Mouse (Mus musculus) kidney, embryonic 14.5 days (tissue): Measurements from ENCODE around the gene Asb5. TPM values are rescaled to one million over a fixed set of nuclear protein-coding genes. Genes with fewer than 3 reads are reported as not detected.
A peak's percentile ranks its signal among the peaks of the same experiment; 100 is the strongest.
"Not testable (repeated sequence)": the region's sequence is repeated elsewhere in the genome, so short reads cannot be mapped to it uniquely, and the experiment has no call there.

Experiments
- ATAC-seq: fragments of 200-750 bp; cut with Nextera tagmentation; 2 replicates; pipeline ENCODE4 v1.8.0; 2017; ENCODE audit warnings: moderate number of reproducible peaks, mild to moderate bottlenecking, moderate TSS enrichment, moderate library complexity; ENCODE audit not compliant: low FRiP score, low TSS enrichment
- H3K27ac ChIP-seq: fragments of 300-500 bp; sonication (generic); 2 replicates; pipeline ENCODE4 v1.5.1; 2014; ENCODE audit warnings: low read depth, mild to moderate bottlenecking, low read length, moderate library complexity, mixed read lengths
- H3K27me3 ChIP-seq: fragments of 300-500 bp; sonication (generic); 2 replicates; pipeline ENCODE4 v1.6.1; 2014; ENCODE audit warnings: mild to moderate bottlenecking, low read length; ENCODE audit not compliant: control insufficient read depth, insufficient read depth
- H3K36me3 ChIP-seq: fragments of 300-500 bp; sonication (generic); 2 replicates; pipeline ENCODE4 v1.6.1; 2014; ENCODE audit warnings: low read length, mixed read lengths; ENCODE audit not compliant: control insufficient read depth, insufficient read depth
- H3K4me1 ChIP-seq: fragments of 300-500 bp; sonication (generic); 2 replicates; pipeline ENCODE4 v1.6.1; 2014; ENCODE audit warnings: low read length, mixed read lengths; ENCODE audit not compliant: control insufficient read depth, insufficient read depth
- H3K4me2 ChIP-seq: fragments of 300-500 bp; sonication (generic); replicated peaks from 2 replicates; pipeline ENCODE4 v1.6.1; 2014; ENCODE audit warnings: low read depth, mild to moderate bottlenecking, low read length
- H3K4me3 ChIP-seq: fragments of 300-500 bp; sonication (generic); 2 replicates; pipeline ENCODE4 v1.5.1; 2014; ENCODE audit warnings: mild to moderate bottlenecking, low read length
- H3K9ac ChIP-seq: fragments of 300-500 bp; sonication (generic); 2 replicates; pipeline ENCODE4 v1.6.1; 2014; ENCODE audit warnings: low read depth, mild to moderate bottlenecking, low read length, moderate library complexity
- H3K9me3 ChIP-seq: fragments of 300-500 bp; sonication (generic); 2 replicates; pipeline ENCODE4 v1.6.1; 2016; ENCODE audit warnings: low read length; ENCODE audit not compliant: control insufficient read depth
- WGBS: fragments of 180-500 bp; shearing (Covaris S2); extraction: QIAGEN DNeasy Blood & Tissue Kit; methylation state at CpG from one replicate; pipeline ENCODE4 v1.1.7; 2014; 5-methylcytosine and 5-hydroxymethylcytosine counted together
- polyA plus RNA-seq: library from polyadenylated mRNA; unstranded; fragments of >200 nt; fragmentation: Nextera tagmentation; extraction: Ambion mirVana; gene quantifications from 2 replicates; pipeline ENCODE4 v1.2.1, GENCODE M21; 2014

Gene Asb5
- polyA plus RNA-seq, 1 experiment from 2014 or later: 7.0 TPM

DNA sequence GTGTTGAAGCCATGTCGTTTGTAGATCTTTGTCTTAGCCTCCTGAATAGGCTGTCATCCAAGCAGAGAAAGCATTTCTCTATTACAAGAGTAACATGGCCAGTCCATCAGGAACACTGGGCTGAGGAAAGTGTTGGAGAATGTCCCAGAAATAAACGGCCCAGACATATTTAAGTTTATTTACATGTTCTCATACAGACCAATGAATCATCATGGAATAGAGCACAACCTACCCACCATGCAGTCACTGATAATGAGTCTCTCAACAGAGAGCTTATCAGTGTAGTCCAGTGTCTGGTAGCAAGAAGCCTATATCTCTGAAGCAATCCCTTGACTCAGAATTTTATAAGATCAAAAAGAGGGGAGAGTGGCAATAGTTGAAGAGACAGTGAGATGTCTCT, 24.3 kb upstream of the Asb5 start:
- no peak overlapping the region for H3K9ac ChIP-seq
- no peak overlapping the region for H3K4me2 ChIP-seq
- H3K4me1 ChIP-seq: no peaks in the 10 kb centered on the region
- WGBS: 47% methylated on average over 2 of the region's 2 CpGs
- H3K36me3 ChIP-seq: no peaks in the 10 kb centered on the region
- no peaks in the 10 kb centered on the region for H3K9me3 ChIP-seq
- no peak overlapping the region for H3K27ac ChIP-seq
- ATAC-seq: no peak
- H3K4me3 ChIP-seq: no peak overlapping the region
- no peaks in the 10 kb centered on the region for H3K27me3 ChIP-seq

DNA sequence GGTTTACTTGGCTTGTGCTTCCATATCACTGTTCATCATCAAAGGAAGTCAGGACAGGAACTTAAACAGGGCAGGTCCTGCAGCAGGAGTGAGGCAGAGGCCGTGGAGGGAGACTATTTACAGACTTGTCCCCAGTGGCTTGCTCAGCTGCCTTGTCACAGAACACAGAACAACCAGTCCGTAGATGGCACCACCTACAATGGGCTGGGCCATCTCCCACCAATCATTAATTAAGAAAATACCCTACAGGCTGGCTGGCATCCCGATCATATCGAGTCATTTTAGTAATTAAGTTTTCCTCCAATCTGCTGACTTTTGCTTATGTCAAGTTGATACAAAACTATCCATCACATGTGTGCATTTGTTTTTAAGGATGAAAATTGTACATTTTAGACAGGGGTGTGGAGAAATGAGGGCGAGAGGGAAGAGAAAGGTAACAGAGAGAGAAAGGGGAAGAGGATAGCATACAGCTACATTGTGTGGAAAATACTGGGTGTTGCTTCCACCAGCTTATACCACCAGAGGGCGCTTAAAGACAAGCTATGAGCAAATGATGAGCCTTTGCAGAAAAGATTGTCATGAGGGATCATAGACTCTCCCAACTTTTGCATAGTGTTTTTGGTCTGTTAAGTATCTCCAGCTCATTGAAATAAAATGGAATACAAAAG, 21.8 kb upstream of the Asb5 start:
- Histone ChIP-seq H3K27me3 (no peaks in the 10 kb centered on the region), H3K9me3 (no peaks in the 10 kb centered on the region), H3K4me1 (no peaks in the 10 kb centered on the region), H3K9ac (no peak overlapping the region), H3K36me3 (no peaks in the 10 kb centered on the region), H3K4me3 (no peak overlapping the region), H3K4me2 (no peak overlapping the region; the same call in 1 of the 2 replicates), H3K27ac (no peak overlapping the region)
- 20% methylated on average over 6 of the region's 6 CpGs for WGBS
- ATAC-seq: peak; percentile 74

DNA sequence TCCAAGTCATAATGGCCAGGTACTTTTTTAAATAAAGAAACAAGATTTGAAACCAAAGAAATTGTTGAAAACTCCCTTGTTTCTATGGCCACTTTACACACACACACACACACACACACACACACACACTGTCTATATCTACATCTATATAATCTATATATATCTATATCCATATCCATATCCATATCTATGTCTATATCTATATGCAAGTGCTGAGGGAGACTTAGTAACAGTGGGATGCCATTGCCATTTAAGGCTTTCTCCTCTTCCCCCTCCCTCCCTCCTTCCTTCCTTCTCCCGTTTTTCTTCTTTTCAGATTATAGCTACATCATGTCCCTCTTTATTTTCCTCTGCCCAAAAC, 21.3 kb upstream of the Asb5 start:
- WGBS: 35% methylated on average over 1 of the region's 1 CpGs

DNA sequence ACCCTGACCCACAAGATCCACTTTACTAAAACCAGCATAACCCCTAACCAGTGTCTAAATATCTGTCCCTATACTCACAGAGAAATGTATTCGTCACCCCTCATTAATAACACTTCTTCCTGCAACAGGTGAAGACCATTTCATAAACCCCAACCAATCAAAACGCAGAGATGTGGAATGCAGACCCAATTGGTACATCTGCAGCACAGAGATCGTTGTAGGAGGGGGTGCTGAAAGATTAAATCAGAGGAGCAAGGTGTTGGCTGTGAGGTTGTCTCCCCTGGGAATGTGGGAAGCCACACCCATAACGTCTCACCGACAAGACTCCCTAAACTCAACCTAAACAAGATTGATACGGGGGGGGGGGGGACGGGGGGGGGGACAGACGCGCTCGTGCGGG, 20.6 kb upstream of the Asb5 start:
- Histone ChIP-seq H3K9me3 (no peaks in the 10 kb centered on the region), H3K27ac (no peak overlapping the region), H3K36me3 (no peaks in the 10 kb centered on the region), H3K9ac (no peak overlapping the region), H3K27me3 (no peaks in the 10 kb centered on the region), H3K4me3 (peak overlapping the region; percentile 17; the same call in 1 of the 2 replicates), H3K4me2 (peak overlapping the region; percentile 47), H3K4me1 (no peaks in the 10 kb centered on the region)
- peak; percentile 43; the same call in 1 of the 2 replicates for ATAC-seq
- WGBS: 9% methylated on average over 7 of the region's 11 CpGs

More for the DNA sequence above, 21.3 kb upstream of the Asb5 start:
- Histone ChIP-seq H3K9ac (no peak overlapping the region), H3K27ac (no peak overlapping the region), H3K4me1 (no peaks in the 10 kb centered on the region), H3K36me3 (no peaks in the 10 kb centered on the region), H3K4me2 (no peak overlapping the region), H3K4me3 (no peak overlapping the region), H3K27me3 (no peaks in the 10 kb centered on the region), H3K9me3 (no peaks in the 10 kb centered on the region)
- 0 out of 2 replicates have a peak, but pooled peaks have one; percentile 50 for ATAC-seq

DNA sequence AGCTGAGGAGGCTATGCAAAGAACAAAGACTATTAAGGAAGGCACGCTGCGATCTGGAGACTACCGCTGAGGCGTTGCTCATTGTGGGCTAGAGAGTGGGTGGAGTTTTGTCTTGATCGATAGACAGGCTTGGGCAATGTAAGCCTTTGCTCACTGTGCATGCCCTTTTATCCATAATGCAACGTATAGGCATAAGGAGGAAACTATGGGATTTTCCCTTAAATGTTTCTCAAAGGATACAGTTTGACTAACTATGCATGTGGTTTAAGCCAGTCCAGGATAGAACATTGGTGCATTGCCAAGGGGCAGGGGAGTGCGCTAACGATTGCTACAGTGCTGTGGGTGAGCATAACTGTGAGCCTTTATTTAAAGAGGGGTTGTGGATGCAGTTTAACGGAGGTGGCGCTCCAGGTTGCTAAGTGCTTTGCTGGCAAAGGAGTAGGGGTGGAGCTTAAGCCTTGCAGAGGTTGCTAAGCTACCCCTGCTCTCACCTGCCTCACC, 20.1 kb upstream of the Asb5 start:
- 5% methylated on average over 10 of the region's 10 CpGs for WGBS
- Histone ChIP-seq H3K9ac (no peak overlapping the region), H3K4me3 (peak overlapping the region; percentile 17; the same call in 1 of the 2 replicates)

GRCm38 (mm10) chr8:54511791-54512190, 17.6 kb upstream of the Asb5 start:
- Histone ChIP-seq H3K4me1 (no peaks in the 10 kb centered on the region), H3K9me3 (no peaks in the 10 kb centered on the region), H3K9ac (no peak overlapping the region), H3K27ac (no peak overlapping the region), H3K4me3 (no peak overlapping the region), H3K27me3 (no peaks in the 10 kb centered on the region), H3K4me2 (no peak overlapping the region), H3K36me3 (no peaks in the 10 kb centered on the region)
- 98% methylated on average over 3 of the region's 3 CpGs for WGBS
- no peak for ATAC-seq

More for the DNA sequence above, 20.1 kb upstream of the Asb5 start:
- peak overlapping the region; percentile 47 for H3K4me2 ChIP-seq
- no peaks in the 10 kb centered on the region for H3K9me3 ChIP-seq
- ATAC-seq: peak; percentile 65; the same call in 1 of the 2 replicates
- no peaks in the 10 kb centered on the region for H3K4me1 ChIP-seq
- no peak overlapping the region for H3K27ac ChIP-seq
- no peaks in the 10 kb centered on the region for H3K36me3 ChIP-seq
- no peaks in the 10 kb centered on the region for H3K27me3 ChIP-seq

GRCm38 (mm10) chr8:54512200-54512599, 17.2 kb upstream of the Asb5 start:
- ATAC-seq, H3K4me2 ChIP-seq, H3K4me1 ChIP-seq, H3K4me3 ChIP-seq, H3K27ac ChIP-seq, H3K36me3 ChIP-seq, H3K9ac ChIP-seq, H3K27me3 ChIP-seq, H3K9me3 ChIP-seq: not testable (repeated sequence)
- 83% methylated on average over 5 of the region's 5 CpGs for WGBS

GRCm38 (mm10) chr8:54518756-54519460, 10.5 kb upstream of the Asb5 start:
- H3K36me3 ChIP-seq: peaks cover 24% of the 10 kb centered on the region
- no peak overlapping the region for H3K4me2 ChIP-seq
- H3K9me3 ChIP-seq: no peaks in the 10 kb centered on the region
- no peaks in the 10 kb centered on the region for H3K4me1 ChIP-seq
- no peak overlapping the region for H3K27ac ChIP-seq
- no peak overlapping the region for H3K4me3 ChIP-seq
- no peak overlapping the region for H3K9ac ChIP-seq
- no peaks in the 10 kb centered on the region for H3K27me3 ChIP-seq
- 0 out of 2 replicates have a peak, but pooled peaks have one; percentile 49 for ATAC-seq
- 69% methylated on average over 10 of the region's 10 CpGs for WGBS

- no peak overlapping the region for H3K27ac ChIP-seq
- no peak for ATAC-seq
Observed at GRCm38 (mm10) chr8:54520516-54520915, 8.9 kb upstream of the Asb5 start.

More at GRCm38 (mm10) chr8:54520516-54520915, 8.9 kb upstream of the Asb5 start:
- H3K9me3 ChIP-seq: no peaks in the 10 kb centered on the region
- no peak overlapping the region for H3K9ac ChIP-seq
- H3K36me3 ChIP-seq: peaks cover 27% of the 10 kb centered on the region
- no peak overlapping the region for H3K4me3 ChIP-seq
- WGBS: 72% methylated on average over 4 of the region's 4 CpGs
- H3K27me3 ChIP-seq: no peaks in the 10 kb centered on the region
- no peaks in the 10 kb centered on the region for H3K4me1 ChIP-seq
- no peak overlapping the region for H3K4me2 ChIP-seq
